Mouse (Mus musculus) ES-Bruce4 (cell line): Measurements from ENCODE around the gene Cryba2.

Experiments used
- CTCF ChIP-seq: IDR thresholded peaks from one replicate; pipeline ENCODE4 v1.8.1; 2011; ENCODE audit warnings: low read depth, low read length
- POLR2A ChIP-seq: IDR thresholded peaks from one replicate; pipeline ENCODE4 v1.8.1; 2011; ENCODE audit warnings: low read length; ENCODE audit not compliant: insufficient read depth

- no peak for TF ChIP-seq CTCF
- no peak for TF ChIP-seq POLR2A
Observed at GRCm38 (mm10) chr1:74877199-74877598, 15.7 kb downstream of the Cryba2 start.
